ENCODE assay signal across 12 mouse cellular contexts in genomic region chr5:65718368-65718767, GRCm38 (mm10). TPM values are rescaled to one million over a fixed set of nuclear protein-coding genes. Genes with fewer than 3 reads are reported as not detected.
DNase-seq lines count a peak whose midpoint lies in the region; ATAC-seq and TF ChIP-seq lines count a peak whose summit lies in the region.
"Had no signal": no experiment of that assay in that cellular context is flagged by ENCODE, and none has a peak within 500 bp of the region (broad histone marks: within the 10 kb centered on the region; RNA-seq: fewer than 3 reads in every experiment).

No protein-coding gene starts in this region.

- no peaks in the 10 kb centered on the region for H3K4me1 ChIP-seq in lung, embryonic 14.5 days (ENCODE audit: insufficient read depth)
- no peaks in the 10 kb centered on the region for H3K4me1 ChIP-seq in stomach, embryonic 14.5 days (ENCODE audit: control insufficient read depth, insufficient read depth, low read length)
- H3K4me1 ChIP-seq: embryonic facial prominence, embryonic 13.5 days; hindbrain, embryonic 12.5 days; limb, embryonic 10.5 days; midbrain, embryonic 12.5 days had no signal

- H3K36me3 ChIP-seq in lung, embryonic 14.5 days (ENCODE audit: insufficient read depth): no peaks in the 10 kb centered on the region
- H3K36me3 ChIP-seq in stomach, embryonic 14.5 days (ENCODE audit: control insufficient read depth, insufficient read depth, low read length): no peaks in the 10 kb centered on the region
- H3K36me3 ChIP-seq: embryonic facial prominence, embryonic 13.5 days; hindbrain, embryonic 12.5 days; limb, embryonic 10.5 days; midbrain, embryonic 12.5 days had no signal

- 14% methylated on average over 3 of the region's 3 CpGs for WGBS in lung, embryonic 14.5 days
- 16% methylated on average over 3 of the region's 3 CpGs for WGBS in stomach, embryonic 14.5 days

- no peaks in the 10 kb centered on the region for H3K9me3 ChIP-seq in lung, embryonic 14.5 days (ENCODE audit: low read depth, low read length)
- no peaks in the 10 kb centered on the region for H3K9me3 ChIP-seq in stomach, embryonic 14.5 days (ENCODE audit: control insufficient read depth, low read depth, low read length)
- H3K9me3 ChIP-seq: embryonic facial prominence, embryonic 13.5 days; hindbrain, embryonic 12.5 days; limb, embryonic 10.5 days; midbrain, embryonic 12.5 days had no signal

- H3K27ac ChIP-seq in lung, embryonic 14.5 days (ENCODE audit: low read depth): no peak overlapping the region
- no peak overlapping the region for H3K27ac ChIP-seq in stomach, embryonic 14.5 days (ENCODE audit: low read length)
- H3K27ac ChIP-seq: embryonic facial prominence, embryonic 13.5 days; hindbrain, embryonic 12.5 days; limb, embryonic 10.5 days; midbrain, embryonic 12.5 days had no signal

- H3K4me2 ChIP-seq in lung, embryonic 14.5 days: no peak overlapping the region
- no peak overlapping the region for H3K4me2 ChIP-seq in stomach, embryonic 14.5 days (replicated peaks; ENCODE audit: low read depth, low read length)
- H3K4me2 ChIP-seq: embryonic facial prominence, embryonic 13.5 days; hindbrain, embryonic 12.5 days; midbrain, embryonic 12.5 days had no signal

- TF ChIP-seq CTCF in lung, embryonic 14.5 days (IDR thresholded peaks at IDR 0.05; ENCODE audit: low read depth): no peak

- no peak overlapping the region for H3K4me3 ChIP-seq in lung, embryonic 14.5 days (ENCODE audit: low read depth, low read length)
- no peak overlapping the region for H3K4me3 ChIP-seq in stomach, embryonic 14.5 days (ENCODE audit: low read depth, low read length)
- H3K4me3 ChIP-seq: embryonic facial prominence, embryonic 13.5 days; hindbrain, embryonic 12.5 days; limb, embryonic 10.5 days; midbrain, embryonic 12.5 days had no signal

- DNase-seq in lung, embryonic 14.5 days: peak; percentile 47
- no peak for DNase-seq in lung, postnatal 25 days (ENCODE audit: low spot score)
- peak; percentile 67 for DNase-seq in NIH3T3 (ENCODE audit: low read depth)
- DNase-seq in layer of hippocampus, adult 8-10 months (ENCODE audit: low spot score in 2 of 2): no peak
- no peak for DNase-seq in right cerebral cortex, postnatal 4 days
- DNase-seq: kidney, postnatal 36 days had no signal

- H3K9ac ChIP-seq in lung, embryonic 14.5 days: no peak overlapping the region
- H3K9ac ChIP-seq in stomach, embryonic 14.5 days (replicated peaks; ENCODE audit: low read depth, low read length): no peak overlapping the region
- H3K9ac ChIP-seq: embryonic facial prominence, embryonic 13.5 days; hindbrain, embryonic 12.5 days; midbrain, embryonic 12.5 days had no signal

- ATAC-seq in lung, embryonic 14.5 days (ENCODE audit: insufficient read depth): no peak
- peak; percentile 68; the same call in 1 of the 2 replicates for ATAC-seq in erythroid progenitor cell, adult 5-6 weeks (replicated peaks; ENCODE audit: low FRiP score, poor library complexity, severe bottlenecking)
- ATAC-seq in stomach, embryonic 14.5 days (ENCODE audit: insufficient number of reproducible peaks, insufficient read depth, low FRiP score, low read depth): peak; percentile 65; the same call in 1 of the 2 replicates

- no peaks in the 10 kb centered on the region for H3K27me3 ChIP-seq in lung, embryonic 14.5 days (ENCODE audit: insufficient read depth, low read length)
- H3K27me3 ChIP-seq in stomach, embryonic 14.5 days (ENCODE audit: control insufficient read depth, insufficient read depth, low read length): no peaks in the 10 kb centered on the region
- H3K27me3 ChIP-seq: embryonic facial prominence, embryonic 13.5 days; hindbrain, embryonic 12.5 days; midbrain, embryonic 12.5 days had no signal

RNA-seq across cellular contexts. Expression of gene Pds5a, which starts 20.3 kb away (rescaled TPM):
- 107 and 113 TPM in 2 replicates for polyA plus RNA-seq in lung, embryonic 14.5 days (2014; fragmentation: Nextera tagmentation; extraction: Ambion mirVana)
- 216 and 231 TPM in 2 replicates for total RNA-seq in erythroid progenitor cell, adult 5-6 weeks (2015; ENCODE audit: low replicate concordance)
- 270 and 327 TPM in 2 replicates for total RNA-seq in erythroid progenitor cell, adult 5-6 weeks (2017; ENCODE audit: low replicate concordance)
- 96.1 and 106 TPM in 2 replicates for polyA plus RNA-seq in stomach, embryonic 14.5 days (2014; fragmentation: Nextera tagmentation; extraction: Ambion mirVana)
- total RNA-seq in layer of hippocampus, adult 8-10 months (2022): 100 to 1,000 TPM in 1 of 4 experiments, 10 to 100 TPM in 3; 77.7 to 101 (median 85.5) TPM

RNA-seq across cellular contexts. Expression of gene N4bp2, which starts 45.0 kb away (rescaled TPM):
- 33.0 and 33.2 TPM in 2 replicates for polyA plus RNA-seq in lung, embryonic 14.5 days (2014; fragmentation: Nextera tagmentation; extraction: Ambion mirVana)
- total RNA-seq in erythroid progenitor cell, adult 5-6 weeks (2015; ENCODE audit: low replicate concordance): 53.7 and 59.1 TPM in 2 replicates
- 32.6 and 50.2 TPM in 2 replicates for total RNA-seq in erythroid progenitor cell, adult 5-6 weeks (2017; ENCODE audit: low replicate concordance)
- polyA plus RNA-seq in stomach, embryonic 14.5 days (2014; fragmentation: Nextera tagmentation; extraction: Ambion mirVana): 48.0 and 48.3 TPM in 2 replicates
- 10 to 100 TPM in 2 of 4 experiments, 1 to 10 TPM in 2; 9.2 to 12.1 (median 10.0) TPM for total RNA-seq in layer of hippocampus, adult 8-10 months (2022)

Comparison
In these comparisons a context has a peak if more than half of its experiments do, and no peak if none do; other contexts are left out.
1. DNase-seq: peak in lung, embryonic 14.5 days (single experiment) and NIH3T3 (single experiment); none in lung, postnatal 25 days (single experiment), layer of hippocampus, adult 8-10 months (0 of 2) and right cerebral cortex, postnatal 4 days (single experiment).